Mouse (Mus musculus): ENCODE measurements around the gene Hdgfl3. TPM values are rescaled to one million over a fixed set of nuclear protein-coding genes. Genes with fewer than 3 reads are reported as not detected.

Hdgfl3 gene
- polyA plus RNA-seq, 1 experiment from 2014 or later: 9.9 TPM

- H3K4me1 ChIP-seq (ENCODE audit: control insufficient read depth, insufficient read depth, low read length): peaks cover 24% of the 10 kb centered on the region
- H3K4me2 ChIP-seq (ENCODE audit: low read depth, low read length): peak overlapping the region; percentile 19
- WGBS: 61% methylated on average over 24 of the region's 24 CpGs
- ATAC-seq (replicated peaks; ENCODE audit: extremely low read depth, insufficient read depth, low FRiP score): peak; percentile 19
- peak overlapping the region; percentile 71 for H3K27ac ChIP-seq (ENCODE audit: low read length)
- H3K27me3 ChIP-seq (ENCODE audit: control insufficient read depth, insufficient read depth, low read length): no peaks in the 10 kb centered on the region
- H3K4me3 ChIP-seq (ENCODE audit: low read length): peak overlapping the region; percentile 1; the same call in 1 of the 2 replicates
- H3K9me3 ChIP-seq (replicated peaks; ENCODE audit: control insufficient read depth, low read length): no peaks in the 10 kb centered on the region
- peak overlapping the region; percentile 19; the same call in 1 of the 2 replicates for H3K9ac ChIP-seq (ENCODE audit: low read length)
- H3K36me3 ChIP-seq (ENCODE audit: control insufficient read depth, insufficient read depth): peaks cover 8% of the 10 kb centered on the region; the same call in 1 of the 2 replicates
Measured at GRCm38 (mm10) chr7:81862587-81863583, 71.4 kb downstream of the Hdgfl3 start.

- Histone ChIP-seq H3K4me2 (ENCODE audit: low read depth, low read length) (peak overlapping the region; percentile 27; the same call in 1 of the 2 replicates), H3K9ac (ENCODE audit: low read length) (no peak overlapping the region), H3K36me3 (ENCODE audit: control insufficient read depth, insufficient read depth) (peaks cover 8% of the 10 kb centered on the region; the same call in 1 of the 2 replicates), H3K4me3 (ENCODE audit: low read length) (no peak overlapping the region), H3K27ac (ENCODE audit: low read length) (peak overlapping the region; percentile 71; the same call in 1 of the 2 replicates), H3K4me1 (ENCODE audit: control insufficient read depth, insufficient read depth, low read length) (peaks cover 26% of the 10 kb centered on the region), H3K9me3 (replicated peaks; ENCODE audit: control insufficient read depth, low read length) (no peaks in the 10 kb centered on the region), H3K27me3 (ENCODE audit: control insufficient read depth, insufficient read depth, low read length) (no peaks in the 10 kb centered on the region)
- ATAC-seq (replicated peaks; ENCODE audit: extremely low read depth, insufficient read depth, low FRiP score): no peak
- WGBS: 50% methylated on average over 4 of the region's 4 CpGs
Measured at GRCm38 (mm10) chr7:81861921-81862320, 72.4 kb downstream of the Hdgfl3 start.

- Histone ChIP-seq H3K9me3 (replicated peaks; ENCODE audit: control insufficient read depth, low read length) (no peaks in the 10 kb centered on the region), H3K9ac (ENCODE audit: low read length) (peak overlapping the region; percentile 18; the same call in 1 of the 2 replicates), H3K27me3 (ENCODE audit: control insufficient read depth, insufficient read depth, low read length) (no peaks in the 10 kb centered on the region), H3K4me2 (ENCODE audit: low read depth, low read length) (peak overlapping the region; percentile 27), H3K27ac (ENCODE audit: low read length) (peak overlapping the region; percentile 47; the same call in 1 of the 2 replicates), H3K4me3 (ENCODE audit: low read length) (peak overlapping the region; percentile 71; the same call in 1 of the 2 replicates), H3K4me1 (ENCODE audit: control insufficient read depth, insufficient read depth, low read length) (peaks cover 26% of the 10 kb centered on the region), H3K36me3 (ENCODE audit: control insufficient read depth, insufficient read depth) (peaks cover 8% of the 10 kb centered on the region; the same call in 1 of the 2 replicates)
- 74% methylated on average over 2 of the region's 2 CpGs for WGBS
- ATAC-seq (replicated peaks; ENCODE audit: extremely low read depth, insufficient read depth, low FRiP score): no peak
Measured at GRCm38 (mm10) chr7:81861461-81861860, 72.8 kb downstream of the Hdgfl3 start.

DNA sequence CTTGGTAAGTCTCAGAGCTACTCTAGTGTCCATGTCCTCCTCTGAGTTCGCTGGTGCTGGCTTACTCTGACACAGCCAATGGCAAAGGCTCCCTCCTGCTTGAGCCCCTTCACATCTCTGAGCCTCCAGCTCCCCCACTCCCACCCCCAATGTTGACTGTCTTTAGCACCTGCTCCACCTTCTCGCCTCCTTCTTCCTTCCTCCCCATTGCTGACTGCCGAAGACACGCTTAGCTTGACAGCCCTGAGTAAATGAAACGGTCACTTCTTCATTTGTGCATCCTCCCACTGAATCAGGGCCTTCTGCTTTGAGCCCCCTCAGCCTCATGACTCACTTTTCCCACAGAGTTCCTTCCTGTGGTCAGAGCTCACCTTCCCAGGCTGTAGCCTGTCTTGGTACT is 73.3 kb downstream of the Hdgfl3 start:
- Histone ChIP-seq H3K9ac (ENCODE audit: low read length) (peak overlapping the region; percentile 23; the same call in 1 of the 2 replicates), H3K27ac (ENCODE audit: low read length) (peak overlapping the region; percentile 47; the same call in 1 of the 2 replicates), H3K36me3 (ENCODE audit: control insufficient read depth, insufficient read depth) (peaks cover 7% of the 10 kb centered on the region; the same call in 1 of the 2 replicates), H3K4me3 (ENCODE audit: low read length) (peak overlapping the region; percentile 71), H3K27me3 (ENCODE audit: control insufficient read depth, insufficient read depth, low read length) (no peaks in the 10 kb centered on the region), H3K9me3 (replicated peaks; ENCODE audit: control insufficient read depth, low read length) (no peaks in the 10 kb centered on the region), H3K4me2 (ENCODE audit: low read depth, low read length) (peak overlapping the region; percentile 87), H3K4me1 (ENCODE audit: control insufficient read depth, insufficient read depth, low read length) (peaks cover 26% of the 10 kb centered on the region)
- no peak for ATAC-seq (replicated peaks; ENCODE audit: extremely low read depth, insufficient read depth, low FRiP score)
- WGBS: 56% methylated on average over 5 of the region's 5 CpGs

DNA sequence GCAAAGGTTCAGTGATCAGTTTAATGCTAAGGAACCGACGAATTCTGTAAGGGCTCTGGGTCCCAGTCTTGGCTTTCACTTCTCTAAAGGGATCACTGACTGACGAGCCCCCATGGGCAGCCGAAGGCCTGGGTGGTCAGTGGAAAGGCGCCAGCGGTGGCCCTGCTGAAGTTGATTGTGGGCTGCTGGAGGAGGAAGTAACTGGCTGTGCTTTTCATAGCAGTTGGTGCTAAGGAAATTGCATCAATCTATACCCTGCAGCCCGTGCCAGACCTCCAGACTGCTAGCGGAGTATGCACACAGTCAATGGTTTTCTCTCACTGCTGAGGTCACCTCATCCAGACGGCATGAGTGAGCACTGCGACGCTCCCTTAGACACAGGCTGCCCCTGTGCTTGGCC is 74.2 kb downstream of the Hdgfl3 start:
- H3K9me3 ChIP-seq (replicated peaks; ENCODE audit: control insufficient read depth, low read length): no peaks in the 10 kb centered on the region
- H3K4me1 ChIP-seq (ENCODE audit: control insufficient read depth, insufficient read depth, low read length): peaks cover 26% of the 10 kb centered on the region
- H3K4me3 ChIP-seq (ENCODE audit: low read length): peak overlapping the region; percentile 71
- no peaks in the 10 kb centered on the region for H3K27me3 ChIP-seq (ENCODE audit: control insufficient read depth, insufficient read depth, low read length)
- WGBS: 27% methylated on average over 11 of the region's 11 CpGs
- ATAC-seq (replicated peaks; ENCODE audit: extremely low read depth, insufficient read depth, low FRiP score): 0 out of 2 replicates have a peak, but pooled peaks have one; percentile 11
- peak overlapping the region; percentile 71 for H3K27ac ChIP-seq (ENCODE audit: low read length)
- H3K9ac ChIP-seq (ENCODE audit: low read length): peak overlapping the region; percentile 83
- H3K36me3 ChIP-seq (ENCODE audit: control insufficient read depth, insufficient read depth): no peaks in the 10 kb centered on the region; the same call in 1 of the 2 replicates
- peak overlapping the region; percentile 87 for H3K4me2 ChIP-seq (ENCODE audit: low read depth, low read length)

GRCm38 (mm10) chr7:81858968-81859721 is 75.1 kb downstream of the Hdgfl3 start, which contains the start of gene Tm6sf1:
Gene Tm6sf1, plus strand, starts transcription at chr7:81859001.
- Histone ChIP-seq H3K27ac (ENCODE audit: low read length) (peak within 1 kb of the TSS; percentile 71), H3K4me3 (ENCODE audit: low read length) (peak within 1 kb of the TSS; percentile 71), H3K4me1 (ENCODE audit: control insufficient read depth, insufficient read depth, low read length) (peaks cover 36% of the 10 kb centered on the region), H3K4me2 (ENCODE audit: low read depth, low read length) (peak within 1 kb of the TSS; percentile 87), H3K9me3 (replicated peaks; ENCODE audit: control insufficient read depth, low read length) (no peaks in the 10 kb centered on the region), H3K27me3 (ENCODE audit: control insufficient read depth, insufficient read depth, low read length) (no peaks in the 10 kb centered on the region), H3K36me3 (ENCODE audit: control insufficient read depth, insufficient read depth) (no peaks in the 10 kb centered on the region), H3K9ac (ENCODE audit: low read length) (peak within 1 kb of the TSS; percentile 83)
- ATAC-seq (replicated peaks; ENCODE audit: extremely low read depth, insufficient read depth, low FRiP score): peak; percentile 52; the same call in 1 of the 2 replicates
- under 1% methylated on average over 64 of the region's 64 CpGs for WGBS

DNA sequence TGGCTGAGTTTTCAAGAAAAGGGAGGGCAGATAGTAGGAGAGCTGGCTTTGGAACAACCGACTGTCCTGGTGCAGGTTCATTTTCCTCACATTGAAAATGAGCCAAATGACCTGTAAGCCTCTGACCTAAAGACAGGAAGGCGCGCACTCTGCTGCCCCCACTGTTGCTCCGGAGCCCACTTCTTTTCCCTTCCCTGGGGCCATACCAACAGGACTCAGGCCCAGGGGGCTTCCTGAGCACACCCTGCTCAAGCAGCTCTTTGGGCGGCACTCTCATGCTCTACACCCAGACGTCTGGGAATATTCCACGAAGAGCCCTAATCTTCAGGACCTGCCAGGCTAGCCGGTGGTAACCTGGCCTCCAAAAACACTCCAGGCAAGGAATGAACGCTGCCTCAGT is 76.0 kb downstream of the Hdgfl3 start:
- 0 out of 2 replicates have a peak overlapping the region, but pooled peaks have one; percentile 5 for H3K27ac ChIP-seq (ENCODE audit: low read length)
- H3K4me3 ChIP-seq (ENCODE audit: low read length): peak overlapping the region; percentile 71
- H3K4me2 ChIP-seq (ENCODE audit: low read depth, low read length): peak overlapping the region; percentile 87
- H3K9me3 ChIP-seq (replicated peaks; ENCODE audit: control insufficient read depth, low read length): no peaks in the 10 kb centered on the region
- peaks cover 34% of the 10 kb centered on the region for H3K4me1 ChIP-seq (ENCODE audit: control insufficient read depth, insufficient read depth, low read length)
- peak overlapping the region; percentile 19; the same call in 1 of the 2 replicates for H3K9ac ChIP-seq (ENCODE audit: low read length)
- no peaks in the 10 kb centered on the region for H3K27me3 ChIP-seq (ENCODE audit: control insufficient read depth, insufficient read depth, low read length)
- no peaks in the 10 kb centered on the region for H3K36me3 ChIP-seq (ENCODE audit: control insufficient read depth, insufficient read depth)
- ATAC-seq (replicated peaks; ENCODE audit: extremely low read depth, insufficient read depth, low FRiP score): no peak
- WGBS: 16% methylated on average over 9 of the region's 9 CpGs

- Histone ChIP-seq H3K9ac (ENCODE audit: low read length) (no peak overlapping the region), H3K36me3 (ENCODE audit: control insufficient read depth, insufficient read depth) (no peaks in the 10 kb centered on the region), H3K4me3 (ENCODE audit: low read length) (no peak overlapping the region), H3K27me3 (ENCODE audit: control insufficient read depth, insufficient read depth, low read length) (no peaks in the 10 kb centered on the region), H3K9me3 (replicated peaks; ENCODE audit: control insufficient read depth, low read length) (no peaks in the 10 kb centered on the region), H3K27ac (ENCODE audit: low read length) (no peak overlapping the region), H3K4me2 (ENCODE audit: low read depth, low read length) (no peak overlapping the region), H3K4me1 (ENCODE audit: control insufficient read depth, insufficient read depth, low read length) (peaks cover 29% of the 10 kb centered on the region)
- ATAC-seq (replicated peaks; ENCODE audit: extremely low read depth, insufficient read depth, low FRiP score): no peak
- 77% methylated on average over 4 of the region's 4 CpGs for WGBS
Measured at GRCm38 (mm10) chr7:81856221-81856620, 78.1 kb downstream of the Hdgfl3 start.

All from heart, embryonic 16.5 days (tissue).